ENCODE assay signal across 8 mouse cellular contexts in the genomic region with DNA sequence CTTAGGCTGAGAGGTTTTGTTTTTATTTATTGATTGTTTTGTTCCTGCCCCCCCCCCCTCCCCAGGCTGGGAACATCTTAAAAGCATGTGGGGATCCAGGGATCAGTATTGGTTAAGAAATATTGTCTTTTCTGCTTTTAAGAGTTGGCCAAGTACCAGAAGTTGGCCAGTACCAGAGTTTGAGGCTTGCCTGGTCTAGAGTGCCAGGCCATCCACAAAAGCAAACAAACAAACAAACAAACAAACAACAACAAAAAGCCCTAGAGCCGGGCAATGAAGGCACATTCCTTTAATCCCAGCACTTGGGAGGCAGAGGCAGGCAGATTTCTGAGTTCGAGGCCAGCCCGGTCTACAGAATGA. TPM values are rescaled to one million over a fixed set of nuclear protein-coding genes. Genes with fewer than 3 reads are reported as not detected.
DNase-seq lines count a peak whose midpoint lies in the region; ATAC-seq and TF ChIP-seq lines count a peak whose summit lies in the region.

No protein-coding gene starts in this region.

- H3K9ac ChIP-seq in heart, embryonic 12.5 days = no peak overlapping the region
- H3K9ac ChIP-seq in CH12.LX (ENCODE audit: insufficient read depth, low read depth) = no peak overlapping the region
- no peak overlapping the region for H3K9ac ChIP-seq in forebrain, embryonic 15.5 days (replicated peaks)

- DNase-seq in heart, postnatal 4 days = no peak
- peak; percentile 91 for DNase-seq in CH12.LX (ENCODE audit: extremely low read depth)
- DNase-seq in cerebellum, postnatal 10 days = no peak
- DNase-seq in yolk sac, embryonic 10.5 days (ENCODE audit: low spot score) = no peak
- no peak for DNase-seq in ovary, postnatal 10 days (ENCODE audit: low spot score)

- 33% methylated on average over 3 of the region's 3 CpGs for WGBS in heart, embryonic 12.5 days
- 46% methylated on average over 3 of the region's 3 CpGs for WGBS in forebrain, embryonic 15.5 days

- no peak for TF ChIP-seq POLR2A in CH12.LX (IDR thresholded peaks at IDR 0.05; ENCODE audit: low read depth, low read length)

- no peak for TF ChIP-seq CTCF in CH12.LX (conservative IDR thresholded peaks at IDR 0.05 in 1 of 2, IDR thresholded peaks at IDR 0.05 in 1 of 2; ENCODE audit: low read depth in 2 of 2, low read length in 2 of 2)

- in situ Hi-C loops in CH12.LX (cut with MboI; ENCODE audit: low pct_ligation_motif_present, low pct_unique_long_range_greater_than_20kb, low sequenced_read_pairs) = no loop called here

- H3K4me2 ChIP-seq in heart, embryonic 12.5 days = no peak overlapping the region
- H3K4me2 ChIP-seq in CH12.LX (ENCODE audit: insufficient read depth, low read depth, poor library complexity, severe bottlenecking) = no peak overlapping the region
- no peak overlapping the region for H3K4me2 ChIP-seq in forebrain, embryonic 15.5 days (replicated peaks)

- H3K79me2 ChIP-seq in CH12.LX (replicated peaks; ENCODE audit: control insufficient read depth, extremely low read depth, insufficient read depth, poor library complexity, severe bottlenecking) = no peaks in the 10 kb centered on the region

- H3K4me3 ChIP-seq in heart, embryonic 12.5 days = no peak overlapping the region
- no peak overlapping the region for H3K4me3 ChIP-seq in CH12.LX (replicated peaks in 1 of 3; ENCODE audit: low read depth in 2 of 3, low read length in 2 of 3, poor library complexity in 1 of 3)
- H3K4me3 ChIP-seq in forebrain, embryonic 15.5 days = no peak overlapping the region

- TF ChIP-seq RAD21 in CH12.LX (IDR thresholded peaks at IDR 0.05; ENCODE audit: low read depth, low read length) = no peak

- H3K9me3 ChIP-seq in heart, embryonic 12.5 days (replicated peaks) = no peaks in the 10 kb centered on the region
- H3K9me3 ChIP-seq in CH12.LX (replicated peaks; ENCODE audit: low read length) = no peaks in the 10 kb centered on the region
- no peaks in the 10 kb centered on the region for H3K9me3 ChIP-seq in forebrain, embryonic 15.5 days

- peaks cover 10% of the 10 kb centered on the region for H3K4me1 ChIP-seq in heart, embryonic 12.5 days (replicated peaks)
- peaks cover 10 to 25% of the 10 kb centered on the region in 2 experiments for H3K4me1 ChIP-seq in CH12.LX (ENCODE audit: control insufficient read depth in 1 of 2, insufficient read depth in 2 of 2)
- H3K4me1 ChIP-seq in forebrain, embryonic 15.5 days = peaks cover 9% of the 10 kb centered on the region

- no peaks in the 10 kb centered on the region for H3K27me3 ChIP-seq in heart, embryonic 12.5 days (replicated peaks)
- H3K27me3 ChIP-seq in CH12.LX (replicated peaks) = peaks cover 2% of the 10 kb centered on the region
- H3K27me3 ChIP-seq in forebrain, embryonic 15.5 days = no peaks in the 10 kb centered on the region

- dilution Hi-C loops in CH12.LX (cut with MboI; ENCODE audit: extremely low pct_ligation_motif_present, extremely low pct_unique_long_range_greater_than_20kb, low sequenced_read_pairs) = no loop called here

- ATAC-seq in heart, embryonic 12.5 days (ENCODE audit: insufficient number of reproducible peaks, low FRiP score) = no peak
- ATAC-seq in forebrain, embryonic 15.5 days (replicated peaks) = no peak
- peak; percentile 32 for ATAC-seq in megakaryocyte progenitor cell, adult 5-6 weeks (replicated peaks; ENCODE audit: poor library complexity)

- no peak for TF ChIP-seq EP300 in CH12.LX (IDR thresholded peaks at IDR 0.05; ENCODE audit: low read length)

- H3K36me3 ChIP-seq in heart, embryonic 12.5 days = no peaks in the 10 kb centered on the region
- no peaks in the 10 kb centered on the region for H3K36me3 ChIP-seq in CH12.LX (replicated peaks in 1 of 2; ENCODE audit: control insufficient read depth in 1 of 2, insufficient read depth in 1 of 2, low read length in 1 of 2)
- no peaks in the 10 kb centered on the region for H3K36me3 ChIP-seq in forebrain, embryonic 15.5 days

- peak overlapping the region; percentile 58; the same call in 1 of the 2 replicates for H3K27ac ChIP-seq in heart, embryonic 12.5 days (ENCODE audit: poor library complexity, severe bottlenecking)
- H3K27ac ChIP-seq in CH12.LX (ENCODE audit: insufficient read depth, low read depth) = no peak overlapping the region
- peak overlapping the region; percentile 94 for H3K27ac ChIP-seq in forebrain, embryonic 15.5 days (replicated peaks)

TF ChIP-seq in CH12.LX, 34 proteins besides CTCF, POLR2A, EP300 and RAD21:
- TF ChIP-seq POLR2AphosphoS2 (IDR thresholded peaks at IDR 0.05; ENCODE audit: low read depth, low read length) = no peak
- no peak for TF ChIP-seq SIN3A (IDR thresholded peaks at IDR 0.05; ENCODE audit: low read length)
- TF ChIP-seq MXI1 (IDR thresholded peaks at IDR 0.05; ENCODE audit: low read depth, low read length) = 0 out of 2 replicates have a peak, but pooled peaks have one; percentile 35
- no peak for TF ChIP-seq KAT2A (IDR thresholded peaks at IDR 0.05; ENCODE audit: insufficient replicate concordance, low read length)
- TF ChIP-seq ELF1 (IDR thresholded peaks at IDR 0.05; ENCODE audit: low read depth, low read length) = no peak
- no peak for TF ChIP-seq MAX (IDR thresholded peaks at IDR 0.05; ENCODE audit: low read length)
- no peak for TF ChIP-seq MYC (IDR thresholded peaks at IDR 0.05; ENCODE audit: low read depth, low read length)

RNA-seq across cellular contexts. Expression of gene Parp16, which starts 5.8 kb away (rescaled TPM):
- 5.0 and 5.8 TPM in 2 replicates for polyA plus RNA-seq in heart, embryonic 12.5 days (2016; fragmentation: Nextera tagmentation; extraction: Ambion mirVana)
- total RNA-seq in heart, postnatal 4 days (2021) = 1 to 10 TPM; 3.7 to 3.8 TPM
- total RNA-seq in CH12.LX (2012; rRNA removed) (1.3 and 1.7 TPM in 2 replicates), CH12.LX (2014; rRNA removed) (0.44 and 0.46 TPM in 2 replicates)
- polyA plus RNA-seq in CH12.LX (2012; ENCODE audit: insufficient read length, low read depth) = 0.81 and 0.94 TPM in 2 replicates
- 4.9 and 5.1 TPM in 2 replicates for polyA plus RNA-seq in forebrain, embryonic 15.5 days (2015; fragmentation: Nextera tagmentation; extraction: Ambion mirVana)
- total RNA-seq in megakaryocyte progenitor cell, adult 5-6 weeks (2015) = 3.2 and 3.3 TPM in 2 replicates
- total RNA-seq in megakaryocyte progenitor cell, adult 5-6 weeks (2017) = 2.8 and 3.1 TPM in 2 replicates
